Mouse (Mus musculus): ENCODE measurements around the gene Arrdc5. TPM values are rescaled to one million over a fixed set of nuclear protein-coding genes. Genes with fewer than 3 reads are reported as not detected.

Arrdc5 gene
- polyA plus RNA-seq, 1 experiment, result not detected

GRCm38 (mm10) chr17:56309191-56309945, 9.3 kb upstream of the Arrdc5 start:
- TF ChIP-seq GATA1 (IDR thresholded peaks at IDR 0.05; ENCODE audit: low read length), result no peak

DNA sequence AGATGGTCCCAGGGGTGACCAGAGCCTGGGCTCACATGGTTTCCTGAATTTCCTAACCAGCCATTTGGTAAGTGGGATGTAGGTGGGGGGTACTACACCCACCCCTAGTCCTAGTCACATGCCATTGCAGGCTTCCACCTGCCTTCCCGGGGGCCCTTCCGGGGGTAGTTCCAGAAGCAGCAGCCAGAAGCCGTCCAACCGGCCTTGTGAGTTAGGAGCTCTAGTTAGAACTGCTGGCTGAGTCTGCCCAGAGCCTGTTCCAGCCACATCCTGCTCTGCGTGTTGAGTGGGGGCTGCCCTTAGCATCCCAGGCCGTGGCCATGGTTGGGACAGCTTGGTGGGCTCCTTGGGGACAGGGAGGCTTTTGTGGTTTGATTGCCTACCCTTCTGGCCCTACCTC, 8.0 kb upstream of the Arrdc5 start:
- TF ChIP-seq GATA1 (IDR thresholded peaks at IDR 0.05; ENCODE audit: low read length), result no peak

- no peak for TF ChIP-seq GATA1 (IDR thresholded peaks at IDR 0.05; ENCODE audit: low read length)
Observed at GRCm38 (mm10) chr17:56305826-56306225, 5.7 kb upstream of the Arrdc5 start.

DNA sequence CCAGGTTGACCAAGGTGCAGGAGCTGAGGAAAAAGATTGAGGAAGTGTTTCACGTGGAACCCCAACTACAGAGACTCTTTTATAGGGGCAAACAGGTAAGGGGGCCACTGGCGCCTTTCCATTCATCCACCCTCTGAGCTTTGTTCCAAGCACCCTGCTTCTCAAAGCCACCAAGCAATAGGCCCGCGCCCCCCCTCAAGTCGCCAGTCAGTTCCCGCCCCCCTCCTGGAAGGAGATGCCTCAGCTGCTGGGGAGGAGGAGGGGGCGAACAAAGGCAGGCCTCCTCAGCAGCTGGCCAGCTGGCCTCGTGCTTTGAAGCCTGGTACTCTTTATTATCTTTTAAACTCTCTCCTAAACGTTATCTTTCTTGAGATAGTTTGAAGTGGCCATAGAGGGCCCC, 5.1 kb upstream of the Arrdc5 start:
- no peak for TF ChIP-seq GATA1 (IDR thresholded peaks at IDR 0.05; ENCODE audit: low read length)

GRCm38 (mm10) chr17:56304718-56305117, 4.6 kb upstream of the Arrdc5 start:
- TF ChIP-seq GATA1 (IDR thresholded peaks at IDR 0.05; ENCODE audit: low read length), result no peak

- TF ChIP-seq GATA1 (IDR thresholded peaks at IDR 0.05; ENCODE audit: low read length), result no peak
Observed at GRCm38 (mm10) chr17:56303847-56304586, 3.9 kb upstream of the Arrdc5 start.

GRCm38 (mm10) chr17:56303160-56303846, 3.2 kb upstream of the Arrdc5 start, which contains the start of gene Uhrf1:
TSS of gene Uhrf1 (plus strand) at chr17:56303321.
- no peak for TF ChIP-seq GATA1 (IDR thresholded peaks at IDR 0.05; ENCODE audit: low read length)

DNA sequence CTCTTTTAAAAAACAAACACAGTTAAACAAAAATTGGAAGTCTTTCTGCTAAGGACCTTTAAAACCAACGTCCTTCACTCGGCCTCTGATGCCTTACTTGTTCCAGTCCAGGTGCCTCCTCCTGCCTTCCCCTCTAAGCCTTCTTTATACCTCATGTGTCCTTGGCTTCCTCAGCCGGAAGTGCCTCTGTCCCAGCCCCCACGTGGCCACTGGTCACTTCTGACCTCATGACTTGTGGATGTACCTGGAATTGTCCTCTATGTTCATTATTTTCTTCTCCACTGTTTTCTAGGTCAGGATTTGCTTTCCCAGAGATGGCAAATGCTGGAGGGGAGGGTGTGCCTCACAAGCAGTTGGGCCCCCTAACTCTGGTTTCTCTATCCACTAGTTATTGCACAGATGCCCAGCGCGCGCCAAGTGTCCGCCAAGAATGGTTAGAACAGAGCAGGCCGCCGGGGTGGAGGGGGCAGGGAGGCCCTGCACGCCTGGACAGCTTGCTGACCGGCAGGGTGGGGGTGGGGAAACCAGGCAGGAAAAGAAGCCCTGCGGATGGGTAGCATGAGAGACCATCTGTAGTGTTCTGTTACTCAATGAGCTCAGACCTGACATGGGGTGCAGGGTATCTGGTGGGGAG, 2.4 kb upstream of the Arrdc5 start:
- TF ChIP-seq GATA1 (IDR thresholded peaks at IDR 0.05; ENCODE audit: low read length), result no peak

GRCm38 (mm10) chr17:56298238-56298637, 1.8 kb downstream of the Arrdc5 start:
- TF ChIP-seq GATA1 (IDR thresholded peaks at IDR 0.05; ENCODE audit: low read length), result no peak

DNA sequence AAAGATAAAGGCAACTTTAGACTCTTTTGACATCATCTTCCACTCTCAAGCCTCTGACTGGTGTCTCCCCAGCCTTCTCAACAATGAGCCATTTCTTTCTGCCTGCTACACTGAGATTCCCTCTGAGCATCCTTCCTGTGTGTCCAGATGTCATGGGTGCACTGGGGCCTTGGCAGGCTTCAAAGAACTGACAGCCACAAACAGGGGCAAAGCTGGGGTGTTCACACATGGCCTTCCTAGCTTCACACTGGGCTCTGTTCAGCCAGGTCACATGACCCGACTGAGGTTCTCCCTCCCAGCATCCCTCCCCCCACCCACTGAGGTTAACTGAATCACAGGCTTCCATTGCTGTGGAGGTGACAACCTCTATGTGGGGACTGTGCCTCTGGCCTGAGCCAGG, 3.9 kb downstream of the Arrdc5 start:
- TF ChIP-seq GATA1 (IDR thresholded peaks at IDR 0.05; ENCODE audit: low read length), result no peak

GRCm38 (mm10) chr17:56294241-56294640, 5.8 kb downstream of the Arrdc5 start:
- TF ChIP-seq GATA1 (IDR thresholded peaks at IDR 0.05; ENCODE audit: low read length), result no peak

DNA sequence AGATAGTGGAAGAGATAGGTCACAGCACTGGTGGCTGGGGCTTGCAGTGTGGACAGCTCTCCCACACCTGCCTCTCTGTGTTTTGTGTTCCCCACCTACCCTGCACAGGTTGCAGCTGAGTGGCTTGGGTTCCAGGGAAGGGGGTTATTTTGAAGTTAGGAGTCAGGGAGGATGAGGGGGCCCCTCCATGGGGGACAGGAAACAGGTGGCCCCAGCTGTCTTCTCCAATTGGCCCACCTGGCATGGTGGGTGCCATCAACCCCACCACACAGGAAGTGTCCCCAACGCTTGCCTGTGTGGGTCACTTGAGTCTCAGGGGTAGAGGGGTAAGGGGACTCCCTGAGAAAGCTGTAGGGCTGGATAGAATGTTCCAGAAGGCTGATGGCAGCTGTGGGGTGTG, 6.8 kb downstream of the Arrdc5 start:
- no peak for TF ChIP-seq GATA1 (IDR thresholded peaks at IDR 0.05; ENCODE audit: low read length)

GRCm38 (mm10) chr17:56292531-56293222, 7.4 kb downstream of the Arrdc5 start, which contains the start of gene Plin3:
TSS of gene Plin3 (minus strand) at chr17:56292873.
- no peak for TF ChIP-seq GATA1 (IDR thresholded peaks at IDR 0.05; ENCODE audit: low read length)

GRCm38 (mm10) chr17:56291826-56292475, 8.1 kb downstream of the Arrdc5 start:
- TF ChIP-seq GATA1 (IDR thresholded peaks at IDR 0.05; ENCODE audit: low read length), result no peak

DNA sequence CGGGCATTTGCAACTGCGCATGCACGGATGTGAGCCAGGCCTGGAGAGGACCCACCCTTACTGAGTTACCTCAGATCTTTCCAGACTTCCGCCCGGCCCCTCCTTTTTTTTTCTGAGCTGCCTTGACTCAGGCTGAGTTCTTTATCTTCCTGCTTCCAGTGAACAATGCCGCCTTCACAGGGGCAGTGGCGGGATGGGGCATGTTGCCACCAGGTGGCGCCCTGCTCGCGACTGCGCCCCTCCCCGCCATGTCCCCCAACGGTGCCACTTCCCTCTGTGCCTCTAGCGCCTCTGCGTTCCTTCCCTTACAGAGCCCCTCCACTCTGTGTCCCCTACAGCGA, 8.9 kb downstream of the Arrdc5 start:
- TF ChIP-seq GATA1 (IDR thresholded peaks at IDR 0.05; ENCODE audit: low read length), result no peak

Data from G1E-ER4 (cell line).